Comparison of ENCODE assay signal across 27 mouse cellular contexts in the genomic region with DNA sequence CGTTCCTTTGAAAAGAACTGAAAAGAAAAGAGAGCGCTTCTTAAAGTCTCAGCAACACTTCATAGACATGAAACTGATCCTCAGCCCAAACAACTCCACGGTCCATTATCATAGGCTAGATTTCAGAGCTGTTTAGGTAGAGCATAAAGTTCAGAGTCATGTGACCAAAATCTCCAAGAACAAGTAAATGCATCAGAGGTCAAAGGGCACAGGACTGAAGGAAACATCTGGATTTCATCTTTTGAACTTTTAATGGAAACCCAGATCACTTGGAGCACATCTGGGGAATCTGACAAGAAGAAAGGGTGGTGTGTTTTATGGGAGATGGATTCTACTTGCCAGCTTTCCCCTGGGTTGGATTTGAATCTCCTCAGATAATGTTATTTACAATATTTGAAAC.
DNase-seq lines count a peak whose midpoint lies in the region; ATAC-seq and TF ChIP-seq lines count a peak whose summit lies in the region.
"Had no signal": no experiment of that assay in that cellular context is flagged by ENCODE, and none has a peak within 500 bp of the region (broad histone marks: within the 10 kb centered on the region; RNA-seq: fewer than 3 reads in every experiment).

No protein-coding gene starts in this region.

- H3K9me3 ChIP-seq in embryonic facial prominence, embryonic 11.5 days (replicated peaks; ENCODE audit: control insufficient read depth, low read length): no peaks in the 10 kb centered on the region
- H3K9me3 ChIP-seq in hindbrain, postnatal 0 days (ENCODE audit: low read length): no peaks in the 10 kb centered on the region
- H3K9me3 ChIP-seq: embryonic facial prominence, embryonic 12.5 days; embryonic facial prominence, embryonic 15.5 days; forebrain, embryonic 15.5 days; heart, embryonic 12.5 days; heart, embryonic 15.5 days; hindbrain, embryonic 10.5 days; hindbrain, embryonic 13.5 days had no signal

- no peaks in the 10 kb centered on the region for H3K4me1 ChIP-seq in embryonic facial prominence, embryonic 11.5 days (ENCODE audit: control insufficient read depth, insufficient read depth, low read length)
- H3K4me1 ChIP-seq in hindbrain, postnatal 0 days (ENCODE audit: insufficient read depth, low read length): no peaks in the 10 kb centered on the region
- H3K4me1 ChIP-seq: embryonic facial prominence, embryonic 15.5 days; forebrain, embryonic 15.5 days; heart, embryonic 12.5 days; heart, embryonic 15.5 days; hindbrain, embryonic 10.5 days; hindbrain, embryonic 13.5 days had no signal

- H3K27me3 ChIP-seq in embryonic facial prominence, embryonic 11.5 days (ENCODE audit: control insufficient read depth, insufficient read depth, low read length): no peaks in the 10 kb centered on the region
- no peaks in the 10 kb centered on the region for H3K27me3 ChIP-seq in hindbrain, postnatal 0 days (ENCODE audit: insufficient read depth, low read length)
- H3K27me3 ChIP-seq: embryonic facial prominence, embryonic 12.5 days; embryonic facial prominence, embryonic 15.5 days; forebrain, embryonic 15.5 days; heart, embryonic 12.5 days; heart, embryonic 15.5 days; hindbrain, embryonic 13.5 days had no signal

- WGBS in embryonic facial prominence, embryonic 11.5 days: 35% methylated on average over 3 of the region's 3 CpGs
- WGBS in hindbrain, postnatal 0 days: 81% methylated on average over 3 of the region's 3 CpGs

- no peak overlapping the region for H3K4me3 ChIP-seq in embryonic facial prominence, embryonic 11.5 days (ENCODE audit: low read depth, low read length)
- no peak overlapping the region for H3K4me3 ChIP-seq in hindbrain, postnatal 0 days (ENCODE audit: low read length)
- H3K4me3 ChIP-seq: embryonic facial prominence, embryonic 12.5 days; embryonic facial prominence, embryonic 15.5 days; forebrain, embryonic 15.5 days; heart, embryonic 12.5 days; heart, embryonic 15.5 days; hindbrain, embryonic 10.5 days; hindbrain, embryonic 13.5 days had no signal

- H3K4me2 ChIP-seq in embryonic facial prominence, embryonic 11.5 days (ENCODE audit: low read depth, low read length): no peak overlapping the region
- no peak overlapping the region for H3K4me2 ChIP-seq in hindbrain, postnatal 0 days (ENCODE audit: low read depth, low read length)
- H3K4me2 ChIP-seq: embryonic facial prominence, embryonic 12.5 days; embryonic facial prominence, embryonic 15.5 days; forebrain, embryonic 15.5 days; heart, embryonic 12.5 days; heart, embryonic 15.5 days; hindbrain, embryonic 13.5 days had no signal

- peak; percentile 70 for DNase-seq in embryo, embryonic 10 days (ENCODE audit: low spot score)
- DNase-seq in embryo, embryonic 11 days: peak; percentile 78
- DNase-seq in embryonic facial prominence, embryonic 11.5 days (ENCODE audit: low spot score): peak; percentile 56
- peak; percentile 70 for DNase-seq in mesoderm, embryonic 11.5 days (ENCODE audit: low read depth, low spot score)
- no peak for DNase-seq in urinary bladder, postnatal 36 days (ENCODE audit: low spot score in 2 of 2)
- DNase-seq in hindbrain, postnatal 0 days (ENCODE audit: low spot score): no peak
- no peak for DNase-seq in testis, postnatal 14 days (ENCODE audit: low spot score)
- DNase-seq: adrenal gland, adult 8-10 months; adrenal gland, postnatal 25 days; cerebellum, adult 18-20 months; cerebellum, adult 9-11 months; cerebellum, postnatal 25 days; gastrocnemius, postnatal 25 days; heart, adult 18-20 months; heart, postnatal 10 days; heart, postnatal 36 days; kidney, adult 2 months had no signal

- no peaks in the 10 kb centered on the region for H3K36me3 ChIP-seq in embryonic facial prominence, embryonic 11.5 days (replicated peaks; ENCODE audit: control insufficient read depth, insufficient read depth, low read depth, low read length)
- H3K36me3 ChIP-seq in hindbrain, postnatal 0 days (ENCODE audit: insufficient read depth, low read length): no peaks in the 10 kb centered on the region
- H3K36me3 ChIP-seq: embryonic facial prominence, embryonic 12.5 days; embryonic facial prominence, embryonic 15.5 days; forebrain, embryonic 15.5 days; heart, embryonic 12.5 days; heart, embryonic 15.5 days; hindbrain, embryonic 10.5 days; hindbrain, embryonic 13.5 days had no signal

- H3K9ac ChIP-seq in embryonic facial prominence, embryonic 11.5 days (replicated peaks; ENCODE audit: low read length): no peak overlapping the region
- no peak overlapping the region for H3K9ac ChIP-seq in hindbrain, postnatal 0 days (replicated peaks; ENCODE audit: low read length)
- H3K9ac ChIP-seq: embryonic facial prominence, embryonic 12.5 days; embryonic facial prominence, embryonic 15.5 days; forebrain, embryonic 15.5 days; heart, embryonic 12.5 days; heart, embryonic 15.5 days; hindbrain, embryonic 13.5 days had no signal

- no peak for TF ChIP-seq CTCF in hindbrain, postnatal 0 days (IDR thresholded peaks at IDR 0.05; ENCODE audit: low read depth)

- no peak for ATAC-seq in embryonic facial prominence, embryonic 11.5 days (replicated peaks; ENCODE audit: insufficient number of reproducible peaks, low FRiP score, low TSS enrichment, low read depth)
- ATAC-seq in hindbrain, postnatal 0 days: no peak
- ATAC-seq: activated CD4-positive, CD25-positive, alpha-beta regulatory T cell, adult 4 months; forebrain, embryonic 15.5 days; hindbrain, embryonic 16.5 days; intestine, postnatal 0 days had no signal

- no peak overlapping the region for H3K27ac ChIP-seq in embryonic facial prominence, embryonic 11.5 days (replicated peaks; ENCODE audit: low read depth, low read length)
- H3K27ac ChIP-seq in hindbrain, postnatal 0 days: no peak overlapping the region
- H3K27ac ChIP-seq: embryonic facial prominence, embryonic 12.5 days; embryonic facial prominence, embryonic 15.5 days; forebrain, embryonic 15.5 days; heart, embryonic 15.5 days; hindbrain, embryonic 10.5 days; hindbrain, embryonic 13.5 days had no signal

Comparison
In these comparisons a context has a peak if more than half of its experiments do, and no peak if none do; other contexts are left out.
1. DNase-seq: peak in embryo, embryonic 10 days (single experiment), embryo, embryonic 11 days (single experiment), embryonic facial prominence, embryonic 11.5 days (single experiment) and mesoderm, embryonic 11.5 days (single experiment); none in urinary bladder, postnatal 36 days (0 of 2), hindbrain, postnatal 0 days (single experiment) and testis, postnatal 14 days (single experiment).